Mouse (Mus musculus) hindbrain, embryonic 11.5 days (tissue): ENCODE data around the gene Pbp2. TPM values are rescaled to one million over a fixed set of nuclear protein-coding genes. Genes with fewer than 3 reads are reported as not detected.

ENCODE experiments used
- ATAC-seq: fragments of 200-750 bp; cut with Nextera tagmentation; 2 replicates; pipeline ENCODE4 v1.8.0; 2017; ENCODE audit warnings: mild to moderate bottlenecking, moderate TSS enrichment, moderate library complexity; ENCODE audit not compliant: low FRiP score
- DNase-seq: peaks from one replicate; pipeline ENCODE4 v3.0.0-alpha.2; 2015; ENCODE audit warnings: low spot score
- H3K27ac ChIP-seq: fragments of 300-500 bp; sonication (generic); 2 replicates; pipeline ENCODE4 v1.5.1; 2014; ENCODE audit warnings: mild to moderate bottlenecking, low read depth, low read length
- H3K27me3 ChIP-seq: fragments of 300-500 bp; sonication (generic); 2 replicates; pipeline ENCODE4 v1.6.1; 2014; ENCODE audit warnings: mild to moderate bottlenecking, low read length, moderate library complexity, mixed read lengths; ENCODE audit not compliant: control insufficient read depth, insufficient read depth
- H3K36me3 ChIP-seq: fragments of 300-500 bp; sonication (generic); 2 replicates; pipeline ENCODE4 v1.6.1; 2014; ENCODE audit warnings: mild to moderate bottlenecking, low read length, moderate library complexity, mixed read lengths; ENCODE audit not compliant: control insufficient read depth, insufficient read depth
- H3K4me1 ChIP-seq: fragments of 300-500 bp; sonication (generic); replicated peaks from 2 replicates; pipeline ENCODE4 v1.6.1; 2014; ENCODE audit warnings: low read length, mixed read lengths; ENCODE audit not compliant: control insufficient read depth, insufficient read depth
- H3K4me2 ChIP-seq: fragments of 300-500 bp; sonication (generic); replicated peaks from 2 replicates; pipeline ENCODE4 v1.6.1; 2014; ENCODE audit warnings: mild to moderate bottlenecking, low read depth, low read length
- H3K4me3 ChIP-seq: fragments of 300-500 bp; sonication (generic); 2 replicates; pipeline ENCODE4 v1.5.1; 2014; ENCODE audit warnings: low read depth, low read length
- H3K9ac ChIP-seq: fragments of 300-500 bp; sonication (generic); 2 replicates; pipeline ENCODE4 v1.6.1; 2014; ENCODE audit warnings: low read depth, low read length
- H3K9me3 ChIP-seq: fragments of 300-500 bp; sonication (generic); 2 replicates; pipeline ENCODE4 v1.6.1; 2016; ENCODE audit warnings: low read length; ENCODE audit not compliant: control insufficient read depth
- WGBS: fragments of 180-500 bp; shearing (Covaris S2); extraction: QIAGEN DNeasy Blood & Tissue Kit; methylation state at CpG from one replicate; pipeline ENCODE4 v1.1.7; 2014; 5-methylcytosine and 5-hydroxymethylcytosine counted together
- polyA plus RNA-seq: library from polyadenylated mRNA; unstranded; fragments of >200 nt; fragmentation: Nextera tagmentation; extraction: Ambion mirVana; gene quantifications from 2 replicates; pipeline ENCODE4 v1.2.1, GENCODE M21; 2014

The Pbp2 gene
- polyA plus RNA-seq, 1 experiment from 2014 or later: 0.22 TPM

DNA sequence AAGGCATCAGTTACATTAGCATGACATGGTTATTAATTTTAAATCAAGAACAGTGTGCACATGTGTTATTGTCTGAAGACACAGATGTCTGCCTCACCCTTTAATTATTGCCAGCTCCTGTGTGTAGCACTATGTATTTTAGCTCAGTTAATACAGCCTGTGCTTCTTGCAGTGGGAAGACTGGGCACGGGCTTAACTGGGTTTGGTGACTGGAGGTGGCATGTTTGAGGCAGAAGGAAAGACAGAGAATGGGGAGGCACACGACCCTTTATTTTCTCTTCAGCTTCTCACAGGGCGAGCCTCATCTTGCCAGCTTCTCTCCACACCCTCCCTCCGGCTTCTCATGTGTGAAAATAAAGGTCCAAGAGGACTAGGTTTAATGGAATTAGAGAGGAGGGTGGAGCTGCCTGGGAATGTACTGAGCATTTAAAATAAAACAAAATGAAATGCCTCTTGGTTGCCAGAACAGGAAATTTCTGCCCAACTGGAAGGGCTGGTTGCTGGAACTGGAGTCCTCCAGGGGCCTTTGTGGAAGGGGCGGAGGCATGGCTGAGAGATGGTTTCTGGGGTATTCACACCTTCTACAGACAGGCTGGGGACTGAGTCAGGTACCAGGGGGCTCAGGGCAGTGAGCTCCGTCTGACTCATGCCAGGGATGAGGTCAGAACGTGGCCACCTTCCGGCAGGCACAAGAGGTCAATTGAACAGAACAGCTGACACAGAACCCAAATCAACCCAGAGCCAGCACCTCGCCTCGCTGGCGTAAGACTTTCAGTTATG is 14.9 kb downstream of the Pbp2 start:
- no peak for ATAC-seq
- H3K4me3 ChIP-seq: no peak overlapping the region
- no peaks in the 10 kb centered on the region for H3K36me3 ChIP-seq
- H3K9me3 ChIP-seq: no peaks in the 10 kb centered on the region
- no peak overlapping the region for H3K27ac ChIP-seq
- H3K4me1 ChIP-seq: no peaks in the 10 kb centered on the region
- no peak for DNase-seq
- 84% methylated on average over 11 of the region's 11 CpGs for WGBS
- no peak overlapping the region for H3K9ac ChIP-seq
- H3K27me3 ChIP-seq: no peaks in the 10 kb centered on the region
- no peak overlapping the region for H3K4me2 ChIP-seq

- H3K4me2 ChIP-seq: no peak overlapping the region
- DNase-seq: no peak
- H3K36me3 ChIP-seq: no peaks in the 10 kb centered on the region
- no peaks in the 10 kb centered on the region for H3K4me1 ChIP-seq
- no peak for ATAC-seq
- H3K9ac ChIP-seq: no peak overlapping the region
- H3K4me3 ChIP-seq: no peak overlapping the region
- H3K9me3 ChIP-seq: no peaks in the 10 kb centered on the region
- WGBS: 92% methylated on average over 6 of the region's 6 CpGs
- H3K27me3 ChIP-seq: no peaks in the 10 kb centered on the region
- H3K27ac ChIP-seq: no peak overlapping the region
Measured at GRCm38 (mm10) chr6:135294150-135294549, 16.1 kb downstream of the Pbp2 start.

DNA sequence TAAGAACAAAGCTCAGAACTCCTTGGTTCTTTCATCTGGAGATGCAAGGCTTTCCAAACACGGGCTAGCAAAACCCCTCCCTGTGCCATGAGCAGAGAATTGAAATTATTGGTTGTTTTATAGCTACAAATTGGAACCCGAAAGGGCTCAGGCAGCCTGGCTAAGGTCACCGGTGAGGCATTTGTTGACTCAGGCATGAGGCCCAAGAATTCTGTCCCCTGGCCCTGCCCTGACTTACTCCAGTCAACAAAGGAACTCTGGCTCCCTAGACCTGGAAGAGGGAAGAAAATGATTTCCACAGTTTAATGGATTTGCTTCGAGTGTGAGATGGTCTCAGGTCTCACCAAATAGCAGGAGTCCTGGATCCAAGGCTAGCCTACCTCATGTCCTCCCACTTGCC is 17.8 kb downstream of the Pbp2 start:
- H3K4me2 ChIP-seq: no peak overlapping the region
- no peaks in the 10 kb centered on the region for H3K4me1 ChIP-seq
- no peak overlapping the region for H3K4me3 ChIP-seq
- H3K9ac ChIP-seq: no peak overlapping the region
- no peaks in the 10 kb centered on the region for H3K36me3 ChIP-seq
- whole genome bisulfite sequencing: 81% methylated on average over 4 of the region's 4 CpGs
- H3K27ac ChIP-seq: no peak overlapping the region
- ATAC-seq (no peak), DNase-seq (no peak)
- no peaks in the 10 kb centered on the region for H3K9me3 ChIP-seq
- no peaks in the 10 kb centered on the region for H3K27me3 ChIP-seq

GRCm38 (mm10) chr6:135279856-135280255 is 30.3 kb downstream of the Pbp2 start:
- Histone ChIP-seq H3K9me3 (no peaks in the 10 kb centered on the region), H3K4me2 (no peak overlapping the region), H3K27ac (no peak overlapping the region), H3K4me1 (no peaks in the 10 kb centered on the region), H3K9ac (no peak overlapping the region), H3K27me3 (no peaks in the 10 kb centered on the region), H3K4me3 (no peak overlapping the region), H3K36me3 (no peaks in the 10 kb centered on the region)
- no peak for ATAC-seq
- no peak for DNase-seq
- WGBS: 57% methylated on average over 10 of the region's 10 CpGs

GRCm38 (mm10) chr6:135279286-135279685 is 30.9 kb downstream of the Pbp2 start:
- DNase-seq: no peak
- Histone ChIP-seq H3K27ac (no peak overlapping the region), H3K4me2 (no peak overlapping the region), H3K36me3 (no peaks in the 10 kb centered on the region), H3K4me3 (no peak overlapping the region), H3K9me3 (no peaks in the 10 kb centered on the region), H3K27me3 (no peaks in the 10 kb centered on the region), H3K4me1 (no peaks in the 10 kb centered on the region), H3K9ac (no peak overlapping the region)
- no peak for ATAC-seq
- 73% methylated on average over 5 of the region's 5 CpGs for WGBS

DNA sequence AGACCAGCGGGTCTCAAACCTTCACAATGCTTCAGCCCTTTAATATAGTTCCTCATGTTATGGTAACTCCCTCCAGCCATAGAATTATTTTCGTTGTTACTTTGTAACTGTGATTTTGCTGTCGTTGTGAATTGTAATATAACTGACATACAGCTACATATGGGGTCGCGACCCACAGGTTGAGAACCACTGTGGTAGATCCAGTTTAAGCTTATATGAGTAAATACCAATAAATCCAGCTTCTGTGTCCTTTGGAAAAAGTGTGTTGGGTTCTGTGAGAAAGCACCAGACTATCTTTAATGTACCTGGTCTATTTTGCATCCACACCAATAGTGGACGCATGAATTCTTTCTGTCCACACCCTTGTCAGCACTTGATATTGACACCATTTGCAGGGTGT is 31.9 kb downstream of the Pbp2 start:
- ATAC-seq (no peak), DNase-seq (no peak)
- H3K36me3 ChIP-seq: no peaks in the 10 kb centered on the region
- no peak overlapping the region for H3K4me3 ChIP-seq
- no peaks in the 10 kb centered on the region for H3K9me3 ChIP-seq
- WGBS: 91% methylated on average over 6 of the region's 6 CpGs
- H3K4me2 ChIP-seq: no peak overlapping the region
- H3K9ac ChIP-seq: no peak overlapping the region
- H3K27ac ChIP-seq: no peak overlapping the region
- H3K4me1 ChIP-seq: no peaks in the 10 kb centered on the region
- H3K27me3 ChIP-seq: no peaks in the 10 kb centered on the region

DNA sequence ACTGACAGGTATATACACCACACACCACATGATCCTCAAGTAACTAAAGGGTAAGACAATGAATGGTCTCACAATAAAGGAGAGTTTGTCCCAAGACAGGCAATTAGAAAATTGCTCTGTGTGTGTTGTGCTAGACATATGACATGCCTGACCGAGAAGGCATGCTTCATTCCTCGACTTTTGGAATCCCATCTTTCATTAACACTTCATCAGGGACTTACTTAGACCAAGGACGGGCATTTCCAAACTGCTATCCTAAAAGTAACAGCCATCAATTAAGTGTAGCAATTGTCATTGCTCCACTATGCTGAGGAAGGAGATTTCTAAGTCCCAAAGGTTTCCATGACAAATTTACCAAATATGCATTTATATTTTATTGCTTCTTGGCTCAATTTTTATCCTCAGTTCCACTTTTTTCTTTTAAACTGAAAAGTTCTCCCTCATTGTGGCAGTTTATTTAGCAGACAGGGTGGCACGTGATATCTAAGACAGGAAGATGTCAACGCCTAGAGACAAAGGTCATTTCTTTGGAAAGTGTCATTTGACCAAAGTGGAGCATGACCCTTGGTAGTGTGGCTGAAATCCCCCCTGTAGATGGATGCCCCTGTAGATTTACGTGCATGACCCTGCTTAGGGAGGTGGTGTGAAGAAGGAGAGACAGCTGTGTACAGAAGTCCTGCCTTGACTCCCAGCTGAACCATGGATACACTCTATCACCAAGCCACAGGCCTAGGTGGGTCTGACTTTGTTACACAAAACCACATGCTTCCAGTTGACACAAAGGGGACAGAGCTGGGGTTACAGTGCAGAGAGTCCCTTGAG is 33.5 kb downstream of the Pbp2 start:
- no peak for ATAC-seq

GRCm38 (mm10) chr6:135275231-135275630 is 35.0 kb downstream of the Pbp2 start:
- H3K27me3 ChIP-seq: no peaks in the 10 kb centered on the region
- no peaks in the 10 kb centered on the region for H3K36me3 ChIP-seq
- H3K4me1 ChIP-seq: no peaks in the 10 kb centered on the region
- no peak overlapping the region for H3K27ac ChIP-seq
- ATAC-seq: no peak
- H3K4me2 ChIP-seq: no peak overlapping the region
- H3K4me3 ChIP-seq: no peak overlapping the region
- H3K9ac ChIP-seq: no peak overlapping the region
- WGBS: 56% methylated on average over 4 of the region's 4 CpGs
- no peak for DNase-seq
- H3K9me3 ChIP-seq: no peaks in the 10 kb centered on the region

More for the DNA sequence above, 33.5 kb downstream of the Pbp2 start:
- no peaks in the 10 kb centered on the region for H3K9me3 ChIP-seq
- no peak overlapping the region for H3K9ac ChIP-seq
- H3K36me3 ChIP-seq: no peaks in the 10 kb centered on the region
- no peaks in the 10 kb centered on the region for H3K4me1 ChIP-seq
- H3K27me3 ChIP-seq: no peaks in the 10 kb centered on the region
- no peak overlapping the region for H3K27ac ChIP-seq
- 71% methylated on average over 6 of the region's 6 CpGs for WGBS
- H3K4me2 ChIP-seq: no peak overlapping the region
- H3K4me3 ChIP-seq: no peak overlapping the region
- DNase-seq: no peak

- Histone ChIP-seq H3K9ac (no peak overlapping the region), H3K36me3 (no peaks in the 10 kb centered on the region), H3K4me3 (no peak overlapping the region), H3K27ac (no peak overlapping the region), H3K4me2 (no peak overlapping the region), H3K9me3 (no peaks in the 10 kb centered on the region), H3K27me3 (no peaks in the 10 kb centered on the region), H3K4me1 (no peaks in the 10 kb centered on the region)
- ATAC-seq (no peak), DNase-seq (no peak)
- 91% methylated on average over 6 of the region's 6 CpGs for WGBS
Measured at GRCm38 (mm10) chr6:135273066-135273465, 37.1 kb downstream of the Pbp2 start.
